Mouse (Mus musculus): ENCODE measurements around the gene Agrp. TPM values are rescaled to one million over a fixed set of nuclear protein-coding genes. Genes with fewer than 3 reads are reported as not detected.
A peak's percentile ranks its signal among the peaks of the same experiment; 100 is the strongest.

Agrp gene
- total and polyA plus RNA-seq, 2 experiments from 2014 or later, result 0.90 TPM; not detected in 1

GRCm38 (mm10) chr8:105618279-105618634 lies 18.9 kb downstream of the Agrp start:
- no peak for DNase-seq
- no peak for ATAC-seq
- H3K4me2 ChIP-seq (ENCODE audit: low read depth), result no peak overlapping the region
- H3K27ac ChIP-seq (ENCODE audit: low read depth, low read length), result no peak overlapping the region
- no peaks in the 10 kb centered on the region for H3K9me3 ChIP-seq (ENCODE audit: low read length)
- peaks cover 75% of the 10 kb centered on the region for H3K36me3 ChIP-seq (ENCODE audit: insufficient read depth)
- no peak overlapping the region for H3K9ac ChIP-seq
- no peaks in the 10 kb centered on the region for H3K27me3 ChIP-seq (ENCODE audit: insufficient read depth, low read length)
- TF ChIP-seq CTCF (IDR thresholded peaks at IDR 0.05; ENCODE audit: low read depth), result no peak
- no peak overlapping the region for H3K4me3 ChIP-seq (ENCODE audit: low read depth, low read length)
- no peaks in the 10 kb centered on the region; the same call in 1 of the 2 replicates for H3K4me1 ChIP-seq (ENCODE audit: insufficient read depth)
- WGBS, result 96% methylated on average over 5 of the region's 5 CpGs

- no peaks in the 10 kb centered on the region for H3K9me3 ChIP-seq (ENCODE audit: low read length)
- H3K36me3 ChIP-seq (ENCODE audit: insufficient read depth), result peaks cover 72% of the 10 kb centered on the region
- no peaks in the 10 kb centered on the region; the same call in 1 of the 2 replicates for H3K4me1 ChIP-seq (ENCODE audit: insufficient read depth)
- H3K4me3 ChIP-seq (ENCODE audit: low read depth, low read length), result no peak overlapping the region
- no peak for ATAC-seq
- H3K9ac ChIP-seq, result no peak overlapping the region
- no peak overlapping the region for H3K27ac ChIP-seq (ENCODE audit: low read depth, low read length)
- WGBS, result 88% methylated on average over 21 of the region's 21 CpGs
- no peak for TF ChIP-seq CTCF (IDR thresholded peaks at IDR 0.05; ENCODE audit: low read depth)
- no peak overlapping the region for H3K4me2 ChIP-seq (ENCODE audit: low read depth)
- DNase-seq, result no peak
- no peaks in the 10 kb centered on the region for H3K27me3 ChIP-seq (ENCODE audit: insufficient read depth, low read length)
These were observed 19.5 kb downstream of the Agrp start for GRCm38 (mm10) chr8:105617451-105618278.

- ATAC-seq, result no peak
- Histone ChIP-seq H3K4me2 (ENCODE audit: low read depth) (no peak overlapping the region), H3K9ac (no peak overlapping the region), H3K4me1 (ENCODE audit: insufficient read depth) (no peaks in the 10 kb centered on the region; the same call in 1 of the 2 replicates), H3K9me3 (ENCODE audit: low read length) (no peaks in the 10 kb centered on the region), H3K27me3 (ENCODE audit: insufficient read depth, low read length) (no peaks in the 10 kb centered on the region), H3K27ac (ENCODE audit: low read depth, low read length) (no peak overlapping the region), H3K36me3 (ENCODE audit: insufficient read depth) (peaks cover 64% of the 10 kb centered on the region), H3K4me3 (ENCODE audit: low read depth, low read length) (no peak overlapping the region)
- no peak for TF ChIP-seq CTCF (IDR thresholded peaks at IDR 0.05; ENCODE audit: low read depth)
- DNase-seq, result no peak
- 90% methylated on average over 9 of the region's 9 CpGs for WGBS
These were observed 21.3 kb downstream of the Agrp start for GRCm38 (mm10) chr8:105615942-105616341.

- WGBS, result 4% methylated on average over 50 of the region's 50 CpGs
- peak overlapping the region; percentile 43 for H3K9ac ChIP-seq
These were observed 23.2 kb downstream of the Agrp start for GRCm38 (mm10) chr8:105613830-105614511.

GRCm38 (mm10) chr8:105613037-105613436 lies 24.2 kb downstream of the Agrp start:
- Histone ChIP-seq H3K27ac (ENCODE audit: low read depth, low read length) (no peak overlapping the region), H3K9me3 (ENCODE audit: low read length) (no peaks in the 10 kb centered on the region), H3K4me2 (ENCODE audit: low read depth) (peak overlapping the region; percentile 66; the same call in 1 of the 2 replicates), H3K9ac (no peak overlapping the region), H3K4me3 (ENCODE audit: low read depth, low read length) (no peak overlapping the region), H3K27me3 (ENCODE audit: insufficient read depth, low read length) (no peaks in the 10 kb centered on the region), H3K36me3 (ENCODE audit: insufficient read depth) (peaks cover 35% of the 10 kb centered on the region), H3K4me1 (ENCODE audit: insufficient read depth) (no peaks in the 10 kb centered on the region; the same call in 1 of the 2 replicates)
- TF ChIP-seq CTCF (IDR thresholded peaks at IDR 0.05; ENCODE audit: low read depth), result no peak
- WGBS, result 10% methylated on average over 20 of the region's 20 CpGs
- DNase-seq (peak; percentile 13), ATAC-seq (no peak)

More at GRCm38 (mm10) chr8:105613830-105614511, 23.2 kb downstream of the Agrp start:
- no peaks in the 10 kb centered on the region; the same call in 1 of the 2 replicates for H3K4me1 ChIP-seq (ENCODE audit: insufficient read depth)
- peak overlapping the region; percentile 66 for H3K4me2 ChIP-seq (ENCODE audit: low read depth)
- no peak for DNase-seq
- H3K27ac ChIP-seq (ENCODE audit: low read depth, low read length), result no peak overlapping the region
- H3K9me3 ChIP-seq (ENCODE audit: low read length), result no peaks in the 10 kb centered on the region
- no peaks in the 10 kb centered on the region for H3K27me3 ChIP-seq (ENCODE audit: insufficient read depth, low read length)
- TF ChIP-seq CTCF (IDR thresholded peaks at IDR 0.05; ENCODE audit: low read depth), result no peak
- peaks cover 45% of the 10 kb centered on the region for H3K36me3 ChIP-seq (ENCODE audit: insufficient read depth)
- peak overlapping the region; percentile 36 for H3K4me3 ChIP-seq (ENCODE audit: low read depth, low read length)
- ATAC-seq, result peak; percentile 34; the same call in 1 of the 2 replicates

GRCm38 (mm10) chr8:105611836-105612235 lies 25.4 kb downstream of the Agrp start:
- no peaks in the 10 kb centered on the region for H3K27me3 ChIP-seq (ENCODE audit: insufficient read depth, low read length)
- DNase-seq, result no peak
- 82% methylated on average over 9 of the region's 9 CpGs for WGBS

GRCm38 (mm10) chr8:105609771-105610170 lies 27.4 kb downstream of the Agrp start:
- Histone ChIP-seq H3K9me3 (ENCODE audit: low read length) (no peaks in the 10 kb centered on the region), H3K4me3 (ENCODE audit: low read depth, low read length) (no peak overlapping the region), H3K27me3 (ENCODE audit: insufficient read depth, low read length) (no peaks in the 10 kb centered on the region), H3K36me3 (ENCODE audit: insufficient read depth) (peaks cover 3% of the 10 kb centered on the region; the same call in 1 of the 2 replicates), H3K4me2 (ENCODE audit: low read depth) (no peak overlapping the region), H3K27ac (ENCODE audit: low read depth, low read length) (no peak overlapping the region), H3K9ac (no peak overlapping the region), H3K4me1 (ENCODE audit: insufficient read depth) (peaks cover 10% of the 10 kb centered on the region; the same call in 1 of the 2 replicates)
- DNase-seq, result no peak
- no peak for ATAC-seq
- no peak for TF ChIP-seq CTCF (IDR thresholded peaks at IDR 0.05; ENCODE audit: low read depth)
- WGBS, result 77% methylated on average over 4 of the region's 4 CpGs

More at GRCm38 (mm10) chr8:105611836-105612235, 25.4 kb downstream of the Agrp start:
- Histone ChIP-seq H3K4me1 (ENCODE audit: insufficient read depth) (peaks cover 9% of the 10 kb centered on the region; the same call in 1 of the 2 replicates), H3K9ac (no peak overlapping the region), H3K27ac (ENCODE audit: low read depth, low read length) (no peak overlapping the region), H3K9me3 (ENCODE audit: low read length) (no peaks in the 10 kb centered on the region), H3K4me3 (ENCODE audit: low read depth, low read length) (no peak overlapping the region), H3K4me2 (ENCODE audit: low read depth) (no peak overlapping the region), H3K36me3 (ENCODE audit: insufficient read depth) (peaks cover 23% of the 10 kb centered on the region)
- TF ChIP-seq CTCF (IDR thresholded peaks at IDR 0.05; ENCODE audit: low read depth), result no peak
- no peak for ATAC-seq

Data from forebrain, postnatal 0 days (tissue).